Mouse (Mus musculus) forebrain, embryonic 16.5 days (tissue): ENCODE measurements around the gene Dis3l2. TPM values are rescaled to one million over a fixed set of nuclear protein-coding genes. Genes with fewer than 3 reads are reported as not detected.

Source experiments
- ATAC-seq: fragments of 200-750 bp; cut with Nextera tagmentation; 2 replicates; pipeline ENCODE4 v1.8.0; 2017; ENCODE audit warnings: mild to moderate bottlenecking, moderate library complexity
- H3K27ac ChIP-seq: fragments of 300-500 bp; sonication (generic); 2 replicates; pipeline ENCODE4 v1.5.1; 2014; ENCODE audit warnings: low read length, control low read depth
- H3K27me3 ChIP-seq: fragments of 300-500 bp; sonication (generic); replicated peaks from 2 replicates; pipeline ENCODE4 v1.6.1; 2014; ENCODE audit warnings: low read length; ENCODE audit not compliant: control insufficient read depth, insufficient read depth
- H3K36me3 ChIP-seq: fragments of 300-500 bp; sonication (generic); 2 replicates; pipeline ENCODE4 v1.6.1; 2014; ENCODE audit not compliant: control insufficient read depth, insufficient read depth
- H3K4me1 ChIP-seq: fragments of 300-500 bp; sonication (generic); replicated peaks from 2 replicates; pipeline ENCODE4 v1.6.1; 2014; ENCODE audit warnings: low read length; ENCODE audit not compliant: control insufficient read depth, insufficient read depth
- H3K4me2 ChIP-seq: fragments of 300-500 bp; sonication (generic); 2 replicates; pipeline ENCODE4 v1.6.1; 2014; ENCODE audit warnings: mild to moderate bottlenecking, low read length, control low read depth
- H3K4me3 ChIP-seq: fragments of 300-500 bp; sonication (generic); replicated peaks from 2 replicates; pipeline ENCODE4 v1.5.1; 2014; ENCODE audit warnings: mild to moderate bottlenecking, low read length, control low read depth
- H3K9ac ChIP-seq: fragments of 300-500 bp; sonication (generic); replicated peaks from 2 replicates; pipeline ENCODE4 v1.6.1; 2014; ENCODE audit warnings: low read depth, low read length, control low read depth
- H3K9me3 ChIP-seq: fragments of 300-500 bp; sonication (generic); 2 replicates; pipeline ENCODE4 v1.6.1; 2016; ENCODE audit warnings: low read length; ENCODE audit not compliant: control insufficient read depth
- WGBS: fragments of 180-500 bp; shearing (Covaris S2); extraction: QIAGEN DNeasy Blood & Tissue Kit; methylation state at CpG from one replicate; pipeline ENCODE4 v1.1.7; 2014; 5-methylcytosine and 5-hydroxymethylcytosine counted together
- polyA plus RNA-seq: library from polyadenylated mRNA; unstranded; fragments of >200 nt; fragmentation: Nextera tagmentation; extraction: Ambion mirVana; gene quantifications from 2 replicates; pipeline ENCODE4 v1.2.1, GENCODE M21; 2015

Gene Dis3l2
- polyA plus RNA-seq, result 38.5 and 43.2 TPM in 2 replicates

- Histone ChIP-seq H3K9ac (peak within 1 kb of the TSS; percentile 95), H3K4me2 (peak within 1 kb of the TSS; percentile 80), H3K27ac (peak within 1 kb of the TSS; percentile 81), H3K4me1 (peaks cover 13% of the 10 kb centered on the region), H3K4me3 (peak within 1 kb of the TSS; percentile 97), H3K27me3 (no peaks in the 10 kb centered on the region), H3K9me3 (no peaks in the 10 kb centered on the region), H3K36me3 (no peaks in the 10 kb centered on the region)
- 2% methylated on average over 54 of the region's 54 CpGs for WGBS
- peak; percentile 97 for ATAC-seq
Measured at GRCm38 (mm10) chr1:86703300-86703964, at the start of gene Dis3l2. Gene Dis3l2, plus strand, starts transcription at chr1:86703808.

- H3K4me3 ChIP-seq, result no peak overlapping the region
- no peaks in the 10 kb centered on the region for H3K4me1 ChIP-seq
- H3K9ac ChIP-seq, result no peak overlapping the region
- H3K9me3 ChIP-seq, result no peaks in the 10 kb centered on the region
- H3K27ac ChIP-seq, result no peak overlapping the region
- no peaks in the 10 kb centered on the region for H3K36me3 ChIP-seq
- H3K4me2 ChIP-seq, result no peak overlapping the region
- WGBS, result 62% methylated on average over 5 of the region's 5 CpGs
- H3K27me3 ChIP-seq, result no peaks in the 10 kb centered on the region
- ATAC-seq, result no peak
Measured at GRCm38 (mm10) chr1:86657071-86657470, 46.5 kb upstream of the Dis3l2 start.

GRCm38 (mm10) chr1:86665091-86665490, 38.5 kb upstream of the Dis3l2 start:
- H3K9ac ChIP-seq, result no peak overlapping the region
- H3K4me2 ChIP-seq, result no peak overlapping the region
- no peak overlapping the region for H3K4me3 ChIP-seq
- H3K27ac ChIP-seq, result no peak overlapping the region
- peaks cover 3% of the 10 kb centered on the region for H3K4me1 ChIP-seq
- 76% methylated on average over 2 of the region's 2 CpGs for WGBS
- H3K27me3 ChIP-seq, result no peaks in the 10 kb centered on the region
- H3K9me3 ChIP-seq, result no peaks in the 10 kb centered on the region
- no peak for ATAC-seq
- H3K36me3 ChIP-seq, result no peaks in the 10 kb centered on the region

- WGBS, result 1% methylated on average over 44 of the region's 44 CpGs
- Histone ChIP-seq H3K27ac (no peak overlapping the region), H3K4me3 (peak overlapping the region; percentile 68), H3K9me3 (no peaks in the 10 kb centered on the region), H3K27me3 (0 out of 2 replicates have a peak, but pooled peaks cover 2% of the 10 kb centered on the region), H3K9ac (peak overlapping the region; percentile 67), H3K36me3 (no peaks in the 10 kb centered on the region), H3K4me1 (peaks cover 13% of the 10 kb centered on the region), H3K4me2 (peak overlapping the region; percentile 99)
- ATAC-seq, result peak; percentile 61
Measured at GRCm38 (mm10) chr1:86669552-86670273, 33.9 kb upstream of the Dis3l2 start.

- 3% methylated on average over 59 of the region's 59 CpGs for WGBS
- no peak within 1 kb of the TSS for H3K27ac ChIP-seq
- peak within 1 kb of the TSS; percentile 68 for H3K4me3 ChIP-seq
- H3K4me2 ChIP-seq, result peak within 1 kb of the TSS; percentile 99
- peaks cover 14% of the 10 kb centered on the region for H3K4me1 ChIP-seq
- H3K9ac ChIP-seq, result peak within 1 kb of the TSS; percentile 67
- ATAC-seq, result peak; percentile 95
- no peaks in the 10 kb centered on the region for H3K36me3 ChIP-seq
- H3K9me3 ChIP-seq, result no peaks in the 10 kb centered on the region
- H3K27me3 ChIP-seq, result 0 out of 2 replicates have a peak, but pooled peaks cover 2% of the 10 kb centered on the region
Measured at GRCm38 (mm10) chr1:86670279-86671038, 33.1 kb upstream of the Dis3l2 start, which contains the start of gene Nppc. Gene Nppc, minus strand, starts transcription at chr1:86670571.

- Histone ChIP-seq H3K9ac (no peak overlapping the region), H3K36me3 (no peaks in the 10 kb centered on the region), H3K4me2 (no peak overlapping the region), H3K9me3 (no peaks in the 10 kb centered on the region), H3K27ac (no peak overlapping the region), H3K4me1 (peaks cover 14% of the 10 kb centered on the region), H3K4me3 (no peak overlapping the region), H3K27me3 (0 out of 2 replicates have a peak, but pooled peaks cover 2% of the 10 kb centered on the region)
- no peak for ATAC-seq
- 51% methylated on average over 9 of the region's 9 CpGs for WGBS
Measured at GRCm38 (mm10) chr1:86674385-86674784, 29.2 kb upstream of the Dis3l2 start.

- Histone ChIP-seq H3K4me2 (no peak overlapping the region), H3K4me1 (peaks cover 10% of the 10 kb centered on the region), H3K4me3 (no peak overlapping the region), H3K27me3 (0 out of 2 replicates have a peak, but pooled peaks cover 2% of the 10 kb centered on the region), H3K9ac (no peak overlapping the region), H3K36me3 (no peaks in the 10 kb centered on the region), H3K27ac (no peak overlapping the region), H3K9me3 (no peaks in the 10 kb centered on the region)
- no peak for ATAC-seq
- WGBS, result 89% methylated on average over 12 of the region's 12 CpGs
Measured at GRCm38 (mm10) chr1:86675126-86675525, 28.5 kb upstream of the Dis3l2 start.

GRCm38 (mm10) chr1:86677624-86678023, 26.0 kb upstream of the Dis3l2 start:
- no peaks in the 10 kb centered on the region for H3K36me3 ChIP-seq
- ATAC-seq, result no peak
- no peaks in the 10 kb centered on the region for H3K9me3 ChIP-seq
- no peak overlapping the region for H3K4me2 ChIP-seq
- no peak overlapping the region for H3K4me3 ChIP-seq
- H3K4me1 ChIP-seq, result 0 out of 2 replicates have a peak, but pooled peaks cover 5% of the 10 kb centered on the region
- WGBS, result 79% methylated on average over 3 of the region's 3 CpGs
- no peak overlapping the region for H3K9ac ChIP-seq
- no peak overlapping the region for H3K27ac ChIP-seq
- H3K27me3 ChIP-seq, result no peaks in the 10 kb centered on the region

GRCm38 (mm10) chr1:86678667-86679066, 24.9 kb upstream of the Dis3l2 start:
- Histone ChIP-seq H3K27me3 (no peaks in the 10 kb centered on the region), H3K9ac (no peak overlapping the region), H3K4me3 (no peak overlapping the region), H3K27ac (no peak overlapping the region), H3K4me2 (no peak overlapping the region), H3K36me3 (no peaks in the 10 kb centered on the region), H3K9me3 (no peaks in the 10 kb centered on the region), H3K4me1 (0 out of 2 replicates have a peak, but pooled peaks cover 5% of the 10 kb centered on the region)
- 88% methylated on average over 10 of the region's 10 CpGs for WGBS
- no peak for ATAC-seq
